Mouse (Mus musculus) layer of hippocampus, postnatal 25 days (tissue): Measurements from ENCODE around the gene Gm6583. TPM values are rescaled to one million over a fixed set of nuclear protein-coding genes. Genes with fewer than 3 reads are reported as not detected.

Source experiments
- DNase-seq, 2 experiments: peaks; one replicate each; pipeline ENCODE4 v3.0.0; 2022; ENCODE audit warnings: mixed read lengths in 2 of 2, low spot score in 1 of 2; ENCODE audit errors: extremely low spot score in 1 of 2
- total RNA-seq, 2 experiments: library from RNA; stranded (reverse); gene quantifications; 2 replicates each; pipeline ENCODE4 v1.2.3; 2021

Gene Gm6583
- total RNA-seq, 2 experiments from 2014 or later, result not detected

DNA sequence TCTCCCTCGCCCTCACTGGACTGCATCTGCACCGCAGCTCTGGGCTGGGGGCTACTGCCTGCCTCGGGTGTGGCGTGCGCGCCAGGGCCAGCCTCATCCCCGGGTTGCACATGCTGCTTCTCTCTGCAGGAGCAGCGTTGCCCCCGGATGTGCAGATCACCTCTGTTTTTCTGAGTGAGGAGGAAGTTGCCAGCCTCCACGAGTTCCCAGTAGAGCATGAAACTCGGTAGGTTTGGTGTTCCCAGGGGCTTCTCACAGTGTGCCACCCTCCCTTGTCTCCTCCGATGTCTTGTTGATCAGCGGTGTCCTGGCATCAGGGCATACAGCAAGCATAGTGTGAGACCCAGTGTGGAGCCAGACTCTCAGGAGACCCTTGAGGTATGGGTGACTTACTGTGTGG lies 13.5 kb upstream of the Gm6583 start:
- DNase-seq, result no peak

DNA sequence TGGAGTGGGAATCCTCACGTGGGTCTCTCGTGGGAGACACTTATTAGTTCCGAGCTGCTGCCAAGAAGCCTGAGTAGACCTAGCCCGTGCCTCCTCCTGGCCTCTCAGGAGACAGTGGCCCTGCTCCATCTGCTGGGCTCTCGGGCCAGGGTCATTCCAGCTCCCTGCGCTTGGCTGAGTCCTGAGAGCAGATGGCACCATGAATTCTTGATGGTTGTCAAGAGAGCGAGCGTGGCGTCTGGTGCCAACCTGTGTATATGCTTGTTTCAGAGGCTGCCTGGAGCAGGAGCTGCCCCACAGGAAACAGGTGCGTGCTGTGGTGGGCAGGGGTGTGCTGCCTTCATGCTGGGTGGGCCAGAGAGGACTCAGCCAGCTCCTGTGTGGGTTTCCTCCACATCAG lies 12.8 kb upstream of the Gm6583 start:
- no peak for DNase-seq

GRCm38 (mm10) chr5:112367929-112368328 lies 12.1 kb upstream of the Gm6583 start:
- no peak for DNase-seq

- no peak for DNase-seq
Measured at GRCm38 (mm10) chr5:112367338-112367737, 11.5 kb upstream of the Gm6583 start.

GRCm38 (mm10) chr5:112366879-112367278 lies 11.0 kb upstream of the Gm6583 start:
- DNase-seq, result no peak

GRCm38 (mm10) chr5:112364184-112364797 lies 8.5 kb upstream of the Gm6583 start:
- no peak for DNase-seq

- no peak for DNase-seq
Measured at GRCm38 (mm10) chr5:112360077-112360476, 4.2 kb upstream of the Gm6583 start.

DNA sequence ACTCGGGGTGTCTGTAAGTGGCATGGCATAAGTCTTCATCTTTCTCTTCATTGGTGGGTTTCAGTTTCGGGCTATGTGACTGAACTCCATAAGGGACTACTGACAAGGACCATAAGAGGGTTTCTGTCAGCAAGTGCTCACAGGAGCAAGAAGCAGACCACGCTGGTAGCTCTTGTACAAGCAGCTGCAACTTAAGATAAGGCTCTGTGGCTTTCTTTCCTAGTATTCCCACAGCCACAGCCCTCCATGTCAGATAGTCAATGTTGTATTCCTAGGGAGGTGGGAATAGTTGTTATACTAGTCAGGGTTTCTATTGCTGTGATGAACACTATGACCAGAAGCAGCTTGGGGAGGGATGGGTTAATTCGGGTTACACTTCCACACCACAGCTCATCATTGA lies 3.7 kb upstream of the Gm6583 start:
- DNase-seq, result no peak

DNA sequence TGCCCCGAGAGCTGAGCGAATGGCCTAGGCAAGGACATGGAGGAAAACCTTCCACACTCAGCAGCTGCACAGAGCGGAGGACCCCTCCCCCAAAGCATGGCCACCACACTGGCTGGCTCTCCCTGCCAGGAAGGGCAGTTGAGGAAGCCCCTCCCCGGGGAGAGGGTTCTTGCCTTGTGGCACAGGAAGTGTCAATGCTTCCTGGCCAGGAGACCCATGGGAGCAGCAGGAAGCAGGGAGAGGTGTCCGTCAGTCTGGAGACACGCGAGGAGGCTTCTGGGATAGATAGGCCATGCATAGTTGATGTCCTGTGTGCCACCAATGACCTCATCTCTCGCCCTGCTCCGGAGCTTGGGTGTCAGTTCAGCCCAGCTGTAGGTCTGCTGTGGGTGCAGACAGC lies 489 bp upstream of the Gm6583 start:
- DNase-seq, result no peak

DNA sequence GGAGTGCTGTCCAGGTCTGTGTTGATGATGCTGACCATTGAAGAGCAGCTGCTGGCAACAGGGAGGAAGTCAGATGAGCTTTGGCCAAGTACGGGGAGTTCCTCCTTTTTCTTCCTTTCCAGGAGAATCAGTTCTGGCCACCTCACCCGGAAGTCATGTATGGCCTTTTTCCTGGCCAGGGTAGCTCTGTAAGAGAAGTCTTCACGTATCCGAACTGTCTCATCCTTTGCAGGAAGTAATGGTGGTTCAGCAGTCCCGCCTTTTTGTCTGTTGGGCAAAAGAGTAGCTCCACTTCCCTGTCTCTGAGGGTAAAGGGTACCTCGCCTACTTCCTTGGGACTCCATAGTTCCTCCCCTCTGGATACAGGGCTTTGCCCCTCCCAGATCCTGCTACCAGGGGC lies 340 bp downstream of the Gm6583 start:
- no peak for DNase-seq

- DNase-seq, result no peak
Measured at GRCm38 (mm10) chr5:112349169-112349568, 6.7 kb downstream of the Gm6583 start.

DNA sequence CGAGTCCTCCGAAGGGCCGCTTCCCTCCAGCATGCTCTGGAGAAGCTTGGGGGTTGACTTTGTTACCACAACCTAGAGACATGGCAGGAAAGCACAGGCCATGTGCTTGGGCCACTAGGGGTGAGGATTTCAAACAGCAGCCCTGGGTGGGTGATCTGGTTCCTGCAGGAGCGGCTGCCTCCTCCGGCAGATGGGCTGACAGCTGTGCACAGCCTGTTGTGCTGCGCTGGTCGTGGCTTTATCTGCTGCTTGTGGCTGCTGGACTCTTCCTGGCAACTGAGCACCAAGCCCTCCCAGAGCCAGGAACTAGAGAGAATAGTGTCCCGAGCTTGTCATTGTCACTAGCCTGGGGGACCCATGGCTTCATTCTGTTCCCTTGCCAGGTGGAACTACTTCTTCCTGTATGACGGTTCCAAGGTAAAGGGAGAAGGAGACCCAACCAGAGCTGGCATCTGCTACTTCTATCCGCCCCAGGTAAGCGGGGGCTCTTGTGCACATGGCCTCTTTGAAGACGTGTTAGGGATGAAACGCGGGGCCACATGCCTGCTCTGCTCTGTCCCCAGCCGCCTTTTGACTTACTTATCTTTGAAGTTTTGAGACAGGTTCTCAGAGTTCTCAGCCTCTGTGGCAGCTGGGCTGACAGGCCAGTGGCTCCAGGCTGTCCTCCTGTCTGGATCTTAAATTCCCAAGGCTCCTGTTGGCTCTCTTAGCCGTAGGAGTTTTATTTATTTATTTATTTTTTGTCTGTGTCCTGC lies 9.4 kb downstream of the Gm6583 start:
- no peak for DNase-seq

DNA sequence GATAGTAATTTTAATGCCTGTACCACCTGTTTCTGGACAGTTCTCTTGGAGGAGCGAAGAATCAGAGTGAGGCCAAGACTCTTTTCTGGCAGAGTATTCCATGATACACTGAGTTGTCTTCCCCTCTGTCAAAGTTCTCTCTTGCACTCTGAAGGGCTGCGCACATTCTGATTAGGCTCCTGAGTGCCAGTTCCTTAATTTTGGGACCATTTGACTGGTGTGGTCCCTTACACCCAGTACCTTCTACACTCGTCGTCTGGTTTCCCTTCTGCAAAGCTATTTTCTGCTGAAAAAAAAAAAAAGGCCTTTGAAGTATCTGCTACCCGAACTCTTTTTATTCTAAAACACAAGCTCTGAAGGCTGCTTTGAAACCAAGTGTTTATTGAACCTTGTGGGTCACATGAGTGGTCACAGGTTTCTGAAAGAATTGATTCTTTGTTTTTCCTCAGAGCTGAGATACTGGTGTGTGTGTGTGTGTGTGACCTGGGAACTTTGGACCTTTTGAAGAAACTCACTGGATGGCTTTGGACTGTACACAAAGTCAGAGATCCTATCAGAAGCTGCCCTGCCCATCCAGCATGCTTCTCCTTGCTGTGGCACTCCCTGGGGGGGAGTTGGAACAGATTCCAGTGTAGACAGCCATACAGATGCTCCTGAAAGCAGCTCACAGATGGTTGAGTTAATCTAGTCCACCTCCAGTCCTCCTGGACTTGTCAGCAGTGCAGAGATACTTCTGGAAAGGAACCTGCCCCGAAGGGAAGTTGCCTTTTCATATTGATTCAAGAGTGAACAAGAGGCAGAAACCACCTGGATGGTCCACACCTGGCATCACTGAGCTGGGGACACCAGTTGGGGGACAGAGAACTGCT lies 11.5 kb downstream of the Gm6583 start:
- no peak for DNase-seq

GRCm38 (mm10) chr5:112343205-112343595 lies 12.6 kb downstream of the Gm6583 start:
- no peak for DNase-seq

DNA sequence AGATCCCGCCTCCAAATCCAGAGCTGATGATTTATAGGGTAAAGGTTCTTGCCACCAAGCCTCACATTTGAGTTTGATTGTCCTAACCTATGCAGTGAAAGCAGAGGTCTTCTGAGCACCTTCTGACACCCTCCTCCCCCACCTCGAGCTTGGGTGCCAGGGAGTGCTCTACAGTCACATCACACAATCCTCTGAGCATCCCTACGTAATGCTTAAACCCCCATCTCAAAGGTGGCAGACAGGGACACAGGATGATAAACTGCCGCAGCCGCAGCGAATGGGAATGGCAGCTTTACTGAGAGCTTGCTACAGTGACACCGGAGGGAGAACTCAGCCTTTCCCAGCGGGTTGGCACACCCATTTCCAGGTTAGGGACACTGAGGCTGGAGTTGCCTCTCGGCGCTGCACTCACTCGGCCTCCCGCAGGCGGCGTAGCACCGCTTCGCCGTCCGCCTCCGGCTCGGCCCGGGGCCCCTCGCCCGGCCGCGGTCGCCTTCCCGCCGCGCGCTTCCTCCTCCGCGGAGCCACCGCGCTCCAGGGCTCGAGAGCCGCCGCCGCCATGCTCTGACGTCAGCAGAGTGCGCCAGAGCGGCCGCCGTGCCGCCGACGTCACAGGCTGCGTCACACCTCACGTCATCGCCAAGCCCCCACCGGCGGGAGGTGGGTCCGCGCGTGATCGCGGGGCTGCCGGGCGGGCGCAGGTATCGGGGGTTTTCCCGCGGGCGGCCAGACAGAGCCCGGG lies 13.2 kb downstream of the Gm6583 start, which contains the start of the genes Srrd and Hps4:
Gene Srrd, minus strand, starts transcription at position 578 of the 742 bp plus-strand sequence.
Gene Hps4, plus strand, starts transcription at position 621 of the 742 bp plus-strand sequence.
- peak; percentile 92 to 98 for DNase-seq

DNA sequence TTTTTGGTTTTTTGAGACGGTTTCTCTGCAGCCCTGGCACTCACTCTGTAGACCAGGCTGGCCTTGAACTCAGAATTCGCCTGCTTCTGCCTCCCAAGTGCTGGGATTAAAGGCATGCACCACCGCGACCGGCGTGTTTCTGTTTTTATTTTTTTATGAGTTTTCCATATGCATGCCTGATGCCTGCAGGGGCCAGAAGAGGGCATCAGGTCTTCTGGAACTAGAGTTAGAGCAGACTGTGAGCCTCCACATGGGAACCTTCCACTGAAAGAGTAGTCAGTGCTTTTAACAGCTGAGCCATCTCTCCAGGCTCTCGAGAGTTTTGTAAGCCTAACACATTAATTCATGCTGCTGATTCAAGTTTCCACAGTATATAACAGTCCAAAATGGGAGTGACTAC lies 16.6 kb downstream of the Gm6583 start:
- no peak for DNase-seq

GRCm38 (mm10) chr5:112337004-112337403 lies 18.8 kb downstream of the Gm6583 start:
- no peak for DNase-seq

DNA sequence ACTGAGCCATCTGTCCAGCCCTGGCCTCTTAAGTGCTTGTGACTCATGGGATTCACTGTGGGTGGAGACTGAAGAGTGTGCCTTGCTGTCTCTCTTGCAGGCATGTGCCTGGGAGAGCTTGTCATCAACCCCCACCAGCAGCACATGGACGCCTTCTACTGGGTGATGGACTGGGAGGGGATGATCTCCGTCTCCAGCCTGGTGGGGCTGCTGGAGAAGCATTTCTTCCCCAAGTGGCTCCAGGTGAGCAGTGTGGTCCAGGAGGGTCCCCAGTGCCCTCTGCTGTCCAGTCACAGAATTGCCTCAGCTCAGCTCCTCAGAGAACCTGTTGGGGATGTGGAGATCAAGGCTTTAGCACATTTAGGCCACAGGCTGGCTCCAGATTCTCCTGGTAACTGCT lies 20.4 kb downstream of the Gm6583 start:
- DNase-seq, result peak in 1 of 2 experiments; percentile 56

- DNase-seq, result no peak
Measured at GRCm38 (mm10) chr5:112329805-112330564, 25.8 kb downstream of the Gm6583 start.

GRCm38 (mm10) chr5:112327854-112328253 lies 28.0 kb downstream of the Gm6583 start:
- no peak for DNase-seq
